Mouse (Mus musculus) midbrain, embryonic 13.5 days (tissue): ENCODE measurements around the gene Rpl41. TPM values are rescaled to one million over a fixed set of nuclear protein-coding genes. Genes with fewer than 3 reads are reported as not detected.

Experiments
- ATAC-seq: fragments of 200-750 bp; cut with Nextera tagmentation; 2 replicates; pipeline ENCODE4 v1.8.0; 2017; ENCODE audit warnings: mild to moderate bottlenecking, moderate TSS enrichment, moderate library complexity
- H3K27ac ChIP-seq: fragments of 300-500 bp; sonication (generic); 2 replicates; pipeline ENCODE4 v1.5.1; 2015; ENCODE audit warnings: inconsistent platforms, mild to moderate bottlenecking, moderate library complexity
- H3K27me3 ChIP-seq: fragments of 300-500 bp; sonication (generic); 2 replicates; pipeline ENCODE4 v1.6.1; 2015; ENCODE audit warnings: mild to moderate bottlenecking, inconsistent platforms
- H3K36me3 ChIP-seq: fragments of 300-500 bp; sonication (generic); 2 replicates; pipeline ENCODE4 v1.6.1; 2015; ENCODE audit warnings: mild to moderate bottlenecking, inconsistent platforms
- H3K4me1 ChIP-seq: fragments of 300-500 bp; sonication (generic); replicated peaks from 2 replicates; pipeline ENCODE4 v1.6.1; 2015; ENCODE audit warnings: inconsistent platforms
- H3K4me2 ChIP-seq: fragments of 300-500 bp; sonication (generic); replicated peaks from 2 replicates; pipeline ENCODE4 v1.6.1; 2015; ENCODE audit warnings: moderate library complexity, mild to moderate bottlenecking, inconsistent platforms
- H3K4me3 ChIP-seq: fragments of 300-500 bp; sonication (generic); replicated peaks from 2 replicates; pipeline ENCODE4 v1.5.1; 2015; ENCODE audit warnings: mild to moderate bottlenecking, inconsistent platforms
- H3K9ac ChIP-seq: fragments of 300-500 bp; sonication (generic); replicated peaks from 2 replicates; pipeline ENCODE4 v1.6.1; 2015; ENCODE audit warnings: mild to moderate bottlenecking, inconsistent platforms
- H3K9me3 ChIP-seq: fragments of 300-500 bp; sonication (generic); 2 replicates; pipeline ENCODE4 v1.6.1; 2016; ENCODE audit warnings: mild to moderate bottlenecking, inconsistent platforms
- WGBS: fragments of 180-500 bp; shearing (Covaris S2); methylation state at CpG from one replicate; pipeline ENCODE4 v1.1.7; 2015; 5-methylcytosine and 5-hydroxymethylcytosine counted together
- polyA plus RNA-seq: library from polyadenylated mRNA; unstranded; fragments of >200 nt; fragmentation: Nextera tagmentation; extraction: Ambion mirVana; gene quantifications from 2 replicates; pipeline ENCODE4 v1.2.1, GENCODE M21; 2015

Gene Rpl41
- polyA plus RNA-seq, 1 experiment from 2014 or later = 2,595 TPM

GRCm38 (mm10) chr10:128535624-128536265 lies 13.4 kb downstream of the Rpl41 start:
- Histone ChIP-seq H3K9me3 (no peaks in the 10 kb centered on the region), H3K27me3 (no peaks in the 10 kb centered on the region), H3K36me3 (no peaks in the 10 kb centered on the region), H3K4me2 (peak overlapping the region; percentile 43), H3K27ac (no peak overlapping the region), H3K9ac (0 out of 2 replicates have a peak overlapping the region, but pooled peaks have one; percentile 14), H3K4me3 (peak overlapping the region; percentile 24), H3K4me1 (peaks cover 9% of the 10 kb centered on the region)
- no peak; the same call in 1 of the 2 replicates for ATAC-seq
- WGBS = 75% methylated on average over 4 of the region's 4 CpGs

- 82% methylated on average over 2 of the region's 2 CpGs for WGBS
Observed at GRCm38 (mm10) chr10:128535206-128535605, 13.9 kb downstream of the Rpl41 start.

DNA sequence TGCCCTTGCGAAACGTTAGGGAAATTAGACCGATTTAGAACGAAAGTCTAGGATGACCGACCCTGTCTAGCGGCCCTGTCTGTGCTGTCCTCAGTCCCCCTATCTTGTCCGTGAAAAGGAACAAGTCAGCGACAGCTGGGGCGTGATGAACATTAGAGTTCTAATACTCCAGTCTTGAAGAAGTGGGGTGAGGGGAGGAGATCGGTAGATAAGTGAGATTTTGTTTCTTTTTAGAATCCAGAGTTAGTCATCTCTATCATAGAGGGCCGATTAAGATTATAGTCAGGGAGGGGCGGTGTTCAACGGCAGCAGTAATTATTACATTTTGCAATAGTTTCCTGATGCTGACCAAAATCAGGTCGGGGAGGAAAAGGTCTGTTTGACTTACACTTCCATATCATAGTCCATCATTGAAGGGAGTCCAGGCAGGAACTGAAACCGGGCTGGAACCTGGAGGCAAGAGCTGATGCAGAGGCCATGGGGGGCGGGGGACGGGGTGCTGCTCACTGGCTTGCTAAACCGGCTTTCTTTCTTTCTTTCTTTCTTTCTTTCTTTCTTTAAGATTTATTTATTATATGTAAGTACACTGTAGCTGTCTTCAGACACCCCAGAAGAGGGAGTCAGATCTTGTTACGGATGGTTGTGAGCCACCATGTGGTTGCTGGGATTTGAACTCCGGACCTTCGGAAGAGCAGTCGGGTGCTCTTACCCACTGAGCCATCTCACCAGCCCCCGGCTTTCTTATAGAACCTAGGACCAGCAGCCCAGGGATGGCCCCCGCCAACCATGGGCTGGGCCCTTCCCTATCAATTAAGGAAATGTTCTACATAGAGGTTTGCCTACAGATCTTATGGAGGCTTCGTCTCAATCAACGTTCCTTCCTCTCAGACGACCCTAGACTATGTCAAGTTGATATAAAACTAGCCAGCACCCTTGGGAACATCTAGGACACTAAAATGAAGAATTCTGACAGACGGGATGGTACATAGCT lies 22.4 kb downstream of the Rpl41 start:
- Histone ChIP-seq H3K27ac (no peak overlapping the region), H3K9ac (peak overlapping the region; percentile 39), H3K4me3 (peak overlapping the region; percentile 69), H3K4me1 (peaks cover 27% of the 10 kb centered on the region), H3K27me3 (peaks cover 36% of the 10 kb centered on the region), H3K9me3 (no peaks in the 10 kb centered on the region), H3K4me2 (peak overlapping the region; percentile 100), H3K36me3 (no peaks in the 10 kb centered on the region; the same call in 1 of the 2 replicates)
- ATAC-seq = no peak
- WGBS = 34% methylated on average over 28 of the region's 28 CpGs

More at GRCm38 (mm10) chr10:128535206-128535605, 13.9 kb downstream of the Rpl41 start:
- Histone ChIP-seq H3K4me2 (no peak overlapping the region), H3K36me3 (no peaks in the 10 kb centered on the region), H3K27ac (no peak overlapping the region), H3K4me3 (no peak overlapping the region), H3K9ac (no peak overlapping the region; the same call in 1 of the 2 replicates), H3K27me3 (no peaks in the 10 kb centered on the region), H3K9me3 (no peaks in the 10 kb centered on the region), H3K4me1 (peaks cover 9% of the 10 kb centered on the region)
- no peak for ATAC-seq

DNA sequence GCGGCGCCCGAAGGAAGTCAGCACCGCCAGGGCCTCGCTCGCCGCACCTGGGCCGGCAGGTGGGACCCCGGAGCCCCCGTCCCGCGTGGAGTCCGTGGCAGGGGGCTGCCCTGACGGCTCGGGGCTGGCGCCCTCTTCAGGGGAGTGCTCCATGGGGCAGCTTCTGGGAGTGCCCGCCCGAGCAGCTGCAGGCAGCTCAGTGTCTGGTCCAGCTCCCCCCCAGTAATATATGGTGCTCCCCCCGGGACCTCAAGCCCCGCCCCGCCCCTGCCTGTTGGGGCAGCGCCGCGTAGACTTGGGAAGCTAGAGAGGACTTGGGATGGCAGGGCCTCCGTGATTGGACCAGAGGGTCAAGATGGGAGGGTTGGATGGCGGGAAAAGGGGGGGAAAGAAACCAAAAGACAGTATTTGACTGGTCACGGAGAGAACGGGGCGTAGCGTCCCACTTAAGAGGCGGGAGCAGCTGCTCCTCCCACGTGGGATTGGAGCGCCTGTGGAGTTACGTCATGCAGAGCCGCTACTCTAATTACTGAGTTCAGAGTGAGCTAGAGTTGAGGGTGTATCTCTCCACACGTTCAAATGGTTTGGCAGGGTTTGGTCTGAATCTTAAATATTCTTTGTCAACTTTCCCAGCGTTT lies 23.3 kb downstream of the Rpl41 start, which contains the start of gene Esyt1:
Gene Esyt1, minus strand, starts transcription at position 201 of the 638 bp plus-strand sequence.
- peak within 1 kb of the TSS; percentile 74 for H3K9ac ChIP-seq
- peak within 1 kb of the TSS; percentile 100 for H3K4me2 ChIP-seq
- WGBS = under 1% methylated on average over 37 of the region's 37 CpGs
- peak within 1 kb of the TSS; percentile 44 for H3K27ac ChIP-seq
- H3K9me3 ChIP-seq = no peaks in the 10 kb centered on the region
- H3K4me1 ChIP-seq = peaks cover 27% of the 10 kb centered on the region
- H3K4me3 ChIP-seq = peak within 1 kb of the TSS; percentile 69
- H3K27me3 ChIP-seq = peaks cover 36% of the 10 kb centered on the region
- peak; percentile 94 for ATAC-seq
- H3K36me3 ChIP-seq = peaks cover 2% of the 10 kb centered on the region; the same call in 1 of the 2 replicates

DNA sequence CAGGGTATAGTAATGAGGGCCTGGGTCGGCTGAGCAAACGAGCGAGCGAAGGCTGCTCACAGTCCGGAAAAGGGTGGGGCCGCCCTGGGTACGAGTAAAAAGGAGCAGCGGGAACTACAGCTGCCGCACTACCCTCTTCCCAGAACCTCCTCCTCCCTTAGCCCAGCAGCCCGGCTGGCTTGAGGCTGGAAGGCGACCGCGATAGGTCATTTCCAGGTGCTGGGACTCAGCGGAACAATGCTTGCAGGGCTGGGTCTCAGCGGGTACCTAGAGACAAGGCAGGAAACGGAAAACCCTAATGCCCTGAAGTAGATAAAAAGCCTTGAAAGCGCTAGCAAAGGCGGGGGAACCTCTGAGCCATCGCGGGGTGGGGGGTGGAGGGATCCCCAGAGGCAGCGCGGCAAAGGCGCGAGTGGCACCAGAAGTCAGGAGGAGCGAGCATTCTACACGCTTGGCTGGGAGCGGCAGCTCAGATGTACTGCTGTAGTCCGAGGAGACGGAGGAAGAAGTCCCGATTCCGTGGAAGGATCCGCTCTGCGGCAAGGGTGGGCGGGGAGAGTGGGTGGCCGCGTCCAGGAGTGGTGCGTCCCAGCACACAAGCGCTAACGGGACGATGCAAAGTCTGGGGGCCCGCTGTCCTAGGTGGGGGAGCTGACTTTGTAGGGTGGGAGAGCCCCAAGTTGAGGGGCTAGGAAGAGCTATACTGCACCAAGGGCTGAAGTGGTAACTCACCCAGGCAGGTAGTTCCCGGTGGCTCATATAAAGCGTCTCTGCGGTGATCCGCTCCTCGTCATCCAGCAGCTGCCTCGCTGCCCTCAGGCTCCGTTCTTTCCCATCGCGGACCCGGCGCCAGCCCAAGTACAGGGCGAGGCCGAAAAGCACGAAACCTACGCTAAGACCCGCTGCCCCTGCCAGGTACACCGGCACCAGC lies 24.1 kb downstream of the Rpl41 start:
- Histone ChIP-seq H3K27ac (peak overlapping the region; percentile 44), H3K27me3 (peaks cover 36% of the 10 kb centered on the region), H3K4me1 (peaks cover 27% of the 10 kb centered on the region), H3K9me3 (no peaks in the 10 kb centered on the region), H3K4me3 (peak overlapping the region; percentile 69), H3K36me3 (peaks cover 9% of the 10 kb centered on the region), H3K4me2 (peak overlapping the region; percentile 100), H3K9ac (peak overlapping the region; percentile 74)
- WGBS = under 1% methylated on average over 58 of the region's 58 CpGs
- ATAC-seq = peak; percentile 72

DNA sequence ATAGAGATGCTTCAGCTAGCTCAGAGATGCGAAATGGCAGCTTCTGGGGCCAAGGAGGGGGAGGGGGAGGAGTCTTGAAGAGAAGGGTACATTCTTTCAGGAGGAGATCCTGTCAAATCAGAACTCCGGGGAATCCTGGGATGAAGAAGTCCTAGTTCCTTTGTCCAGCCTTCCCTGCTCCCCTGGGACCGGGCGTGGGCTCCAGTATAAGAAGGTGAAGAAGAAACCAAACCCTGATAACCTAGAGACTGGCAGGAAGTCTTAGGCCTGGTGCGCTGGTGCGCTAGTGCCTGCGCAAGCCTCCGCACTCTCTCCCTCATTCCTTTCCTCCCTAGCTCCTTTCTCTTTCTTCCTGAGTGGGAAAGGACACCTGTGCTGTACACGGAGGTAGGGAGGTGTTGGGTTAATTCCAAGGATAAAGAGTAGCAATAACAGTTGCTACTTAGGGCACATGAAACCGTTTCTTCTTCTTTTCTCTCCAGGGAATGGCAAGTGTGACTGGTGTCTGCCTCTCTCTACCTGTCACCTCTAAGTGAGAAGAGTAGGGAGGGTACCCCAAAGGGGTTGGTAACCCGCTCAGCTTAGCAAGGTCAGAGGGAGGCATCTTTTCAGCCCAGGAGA lies 24.9 kb downstream of the Rpl41 start:
- H3K36me3 ChIP-seq = peaks cover 10% of the 10 kb centered on the region
- no peaks in the 10 kb centered on the region for H3K9me3 ChIP-seq
- H3K27me3 ChIP-seq = peaks cover 33% of the 10 kb centered on the region
- no peak for ATAC-seq
- H3K4me1 ChIP-seq = peaks cover 27% of the 10 kb centered on the region
- H3K9ac ChIP-seq = peak overlapping the region; percentile 74
- H3K27ac ChIP-seq = no peak overlapping the region
- H3K4me3 ChIP-seq = peak overlapping the region; percentile 69
- WGBS = 5% methylated on average over 10 of the region's 11 CpGs
- peak overlapping the region; percentile 100 for H3K4me2 ChIP-seq

GRCm38 (mm10) chr10:128522351-128522750 lies 26.8 kb downstream of the Rpl41 start:
- no peak overlapping the region for H3K4me2 ChIP-seq
- peaks cover 10% of the 10 kb centered on the region for H3K36me3 ChIP-seq
- ATAC-seq = no peak
- WGBS = 78% methylated on average over 6 of the region's 6 CpGs
- H3K9me3 ChIP-seq = no peaks in the 10 kb centered on the region
- no peak overlapping the region for H3K4me3 ChIP-seq
- no peak overlapping the region for H3K27ac ChIP-seq
- H3K9ac ChIP-seq = no peak overlapping the region
- H3K4me1 ChIP-seq = peaks cover 27% of the 10 kb centered on the region
- H3K27me3 ChIP-seq = peaks cover 36% of the 10 kb centered on the region

- Histone ChIP-seq H3K9me3 (no peaks in the 10 kb centered on the region), H3K27ac (no peak overlapping the region), H3K9ac (no peak overlapping the region), H3K4me2 (no peak overlapping the region), H3K4me3 (no peak overlapping the region), H3K4me1 (peaks cover 16% of the 10 kb centered on the region), H3K27me3 (peaks cover 49% of the 10 kb centered on the region), H3K36me3 (peaks cover 10% of the 10 kb centered on the region)
- ATAC-seq = no peak
- WGBS = 86% methylated on average over 16 of the region's 16 CpGs
Observed at GRCm38 (mm10) chr10:128520591-128520990, 28.5 kb downstream of the Rpl41 start.

GRCm38 (mm10) chr10:128518833-128519232 lies 30.3 kb downstream of the Rpl41 start:
- Histone ChIP-seq H3K9me3 (no peaks in the 10 kb centered on the region), H3K27me3 (peaks cover 43% of the 10 kb centered on the region), H3K9ac (no peak overlapping the region), H3K36me3 (peaks cover 10% of the 10 kb centered on the region), H3K4me2 (no peak overlapping the region), H3K4me3 (no peak overlapping the region), H3K27ac (no peak overlapping the region), H3K4me1 (no peaks in the 10 kb centered on the region)
- WGBS = 70% methylated on average over 7 of the region's 7 CpGs
- no peak for ATAC-seq

GRCm38 (mm10) chr10:128516677-128517076 lies 32.4 kb downstream of the Rpl41 start:
- H3K36me3 ChIP-seq = peaks cover 20% of the 10 kb centered on the region
- no peak overlapping the region for H3K4me2 ChIP-seq
- peaks cover 28% of the 10 kb centered on the region for H3K27me3 ChIP-seq
- no peak overlapping the region for H3K4me3 ChIP-seq
- no peaks in the 10 kb centered on the region for H3K9me3 ChIP-seq
- H3K27ac ChIP-seq = no peak overlapping the region
- 20% methylated on average over 6 of the region's 6 CpGs for WGBS
- H3K4me1 ChIP-seq = no peaks in the 10 kb centered on the region
- H3K9ac ChIP-seq = no peak overlapping the region
- ATAC-seq = no peak
